Comparison of ENCODE assay signal across 8 mouse cellular contexts in genomic region chr2:32816946-32817581, GRCm38 (mm10). TPM values are rescaled to one million over a fixed set of nuclear protein-coding genes. Genes with fewer than 3 reads are reported as not detected.
DNase-seq lines count a peak whose midpoint lies in the region; TF ChIP-seq lines count a peak whose summit lies in the region.

No protein-coding gene starts in this region.

- no peak for TF ChIP-seq POLR2A in myocyte (IDR thresholded peaks at IDR 0.05; ENCODE audit: insufficient read length, low read depth)

- H3K4me3 ChIP-seq in myocyte: no peak overlapping the region

- peak; percentile 11 for DNase-seq in embryo, embryonic 11.5 days (ENCODE audit: low read depth, low spot score)
- no peak for DNase-seq in embryo, embryonic 11 days
- DNase-seq in forelimb bud, embryonic 11.5 days (ENCODE audit: low read depth, low spot score): peak; percentile 63
- DNase-seq in left cerebral cortex, adult 9 months (ENCODE audit: low spot score in 2 of 2): peak; percentile 66 to 82
- no peak for DNase-seq in kidney, postnatal 25 days
- no peak for DNase-seq in thymus, adult 18-20 months
- no peak for DNase-seq in urinary bladder, adult 18-20 months (ENCODE audit: low spot score in 2 of 2)

- H3K79me2 ChIP-seq in myocyte (ENCODE audit: control insufficient read depth, insufficient read depth): no peaks in the 10 kb centered on the region

- H3K36me3 ChIP-seq in myocyte (ENCODE audit: control insufficient read depth, insufficient read depth): peaks cover 15% of the 10 kb centered on the region

- no peaks in the 10 kb centered on the region for H3K27me3 ChIP-seq in myocyte (ENCODE audit: control insufficient read depth, insufficient read depth, insufficient read length)

- H3K4me2 ChIP-seq in myocyte (ENCODE audit: low read depth): peak overlapping the region; percentile 38

- H3ac ChIP-seq in myocyte (ENCODE audit: control insufficient read depth, insufficient read length): no peak overlapping the region

TF ChIP-seq in myocyte, 11 proteins besides CTCF, POLR2A, EP300 and RAD21:
- TF ChIP-seq USF1 (IDR thresholded peaks at IDR 0.05; ENCODE audit: low read depth) (peak; percentile 40), REST (IDR thresholded peaks at IDR 0.05; ENCODE audit: insufficient read depth, insufficient read length) (no peak), TCF12 (IDR thresholded peaks at IDR 0.05; ENCODE audit: insufficient read depth, poor library complexity, severe bottlenecking) (peak; percentile 39), MYOG (IDR thresholded peaks at IDR 0.05; ENCODE audit: control insufficient read depth in 1 of 3, insufficient read depth in 1 of 3, insufficient read length in 2 of 3, low read depth in 2 of 3) (peak in 2 of 3 experiments; percentile 45 to 51), MAX (IDR thresholded peaks at IDR 0.05; ENCODE audit: low read depth) (no peak), MYOD1 (IDR thresholded peaks at IDR 0.05; ENCODE audit: control insufficient read depth in 1 of 3, insufficient read length in 2 of 3, low read depth in 2 of 3) (peak; percentile 91 to 95 (median 93)), CEBPB (IDR thresholded peaks at IDR 0.05; ENCODE audit: insufficient read depth, poor library complexity, severe bottlenecking) (no peak)

RNA-seq across cellular contexts. Expression of gene Stxbp1, which starts 30.0 kb away (rescaled TPM):
- 32.2 TPM for polyA plus RNA-seq in myocyte (2012; fragmentation: generic; extraction: Trizol)

RNA-seq across cellular contexts. Expression of gene Cfap157, which starts 32.8 kb away (rescaled TPM):
- polyA plus RNA-seq in myocyte (2012; fragmentation: generic; extraction: Trizol): 0.30 TPM

RNA-seq across cellular contexts. Expression of gene Ptrh1, which starts 41.5 kb away (rescaled TPM):
- 74.1 TPM for polyA plus RNA-seq in myocyte (2012; fragmentation: generic; extraction: Trizol)

RNA-seq across cellular contexts. Expression of gene Ttc16, which starts 41.6 kb away (rescaled TPM):
- 0.16 TPM for polyA plus RNA-seq in myocyte (2012; fragmentation: generic; extraction: Trizol)

RNA-seq across cellular contexts. Expression of gene Fam129b, which starts 58.9 kb away (rescaled TPM):
- 204 TPM for polyA plus RNA-seq in myocyte (2012; fragmentation: generic; extraction: Trizol)

Comparison
In these comparisons a context has a peak if more than half of its experiments do, and no peak if none do; other contexts are left out.
1. DNase-seq: peak in embryo, embryonic 11.5 days (single experiment), forelimb bud, embryonic 11.5 days (single experiment) and left cerebral cortex, adult 9 months (2 of 2); none in embryo, embryonic 11 days (single experiment), kidney, postnatal 25 days (0 of 2), thymus, adult 18-20 months (0 of 2) and urinary bladder, adult 18-20 months (0 of 2).